Mouse (Mus musculus): Measurements from ENCODE around the gene Tmem51. TPM values are rescaled to one million over a fixed set of nuclear protein-coding genes. Genes with fewer than 3 reads are reported as not detected.

The Tmem51 gene
- total RNA-seq, 1 experiment from 2014 or later: 2.3 TPM

GRCm38 (mm10) chr4:141992530-141993204 is 91.4 kb downstream of the Tmem51 start:
- ATAC-seq (ENCODE audit: extremely low read depth, insufficient number of reproducible peaks, low FRiP score, poor library complexity, severe bottlenecking): no peak

- no peak for ATAC-seq (ENCODE audit: extremely low read depth, insufficient number of reproducible peaks, low FRiP score, poor library complexity, severe bottlenecking)
Measured at GRCm38 (mm10) chr4:141988178-141988577, 95.9 kb downstream of the Tmem51 start.

GRCm38 (mm10) chr4:141983689-141984088 is 100.4 kb downstream of the Tmem51 start:
- no peak for ATAC-seq (ENCODE audit: extremely low read depth, insufficient number of reproducible peaks, low FRiP score, poor library complexity, severe bottlenecking)

GRCm38 (mm10) chr4:141981475-141981874 is 102.6 kb downstream of the Tmem51 start:
- no peak for ATAC-seq (ENCODE audit: extremely low read depth, insufficient number of reproducible peaks, low FRiP score, poor library complexity, severe bottlenecking)

Other genes with a start within 250 kb of the Tmem51 start
- gene Ctrc, start 237.9 kb downstream of the Tmem51 start, total RNA-seq (2017): not detected in 2 replicates
- gene Efhd2, start 209.4 kb downstream of the Tmem51 start, total RNA-seq (2017): 84.2 and 88.8 TPM in 2 replicates
- gene Fhad1, start 69.2 kb downstream of the Tmem51 start, total RNA-seq (2017): not detected in 2 replicates
- gene Kazn, start 155.1 kb upstream of the Tmem51 start, total RNA-seq (2017): 1.1 TPM in 1 of 2 replicates, not detected in the other

All from neutrophil, adult 5-6 weeks (primary cell).